Mouse (Mus musculus) mature B cell (primary cell): ENCODE results near the gene Abhd16b.

Source experiments
- in situ Hi-C: fragments of 300-500 bp; cut with MboI; formaldehyde crosslinking; loops from 2 replicates; pipeline ENCODE4 v1.14.3; 2019

The Abhd16b gene

DNA sequence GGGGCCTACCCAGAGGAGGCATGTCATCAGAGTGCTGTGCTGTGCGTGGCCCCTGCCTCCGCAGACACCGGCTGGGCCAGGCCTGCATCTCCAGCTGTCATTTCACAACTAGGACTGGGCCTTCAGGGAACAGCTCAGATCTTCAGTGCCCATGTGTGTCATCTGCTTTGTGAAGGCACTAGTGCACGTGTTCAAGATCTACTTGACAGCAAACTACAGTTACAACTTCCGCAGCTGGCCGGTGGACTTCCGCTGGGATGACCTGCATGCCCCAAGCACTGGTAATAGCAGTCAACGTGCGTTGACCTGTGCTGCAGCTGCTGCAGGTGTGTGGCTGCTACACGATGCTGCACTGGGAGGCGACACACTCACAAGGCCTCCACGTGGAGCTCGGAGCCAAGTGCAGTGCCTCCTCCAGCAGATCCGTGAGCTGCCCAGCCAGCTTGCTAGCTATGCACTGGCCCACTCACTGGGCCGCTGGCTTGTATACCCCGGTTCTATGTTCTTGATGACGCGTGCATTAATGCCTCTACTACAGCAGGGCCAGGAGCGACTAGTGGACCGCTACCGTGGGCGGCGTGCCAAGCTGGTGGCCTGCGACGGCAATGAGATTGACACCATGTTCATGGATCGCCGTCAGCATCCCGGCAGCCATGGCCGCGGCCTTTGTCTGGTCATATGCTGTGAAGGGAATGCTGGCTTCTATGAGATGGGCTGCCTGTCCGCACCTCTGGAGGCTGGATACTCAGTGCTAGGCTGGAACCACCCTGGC lies at the start of gene Abhd16b:
Gene Abhd16b, plus strand, starts transcription at position 51 of the 772 bp plus-strand sequence.
- in situ Hi-C loops, result loop anchor here (10.0 kb wide), 1 partner anchor 99 kb away; no protein-coding TSS in a partner anchor

DNA sequence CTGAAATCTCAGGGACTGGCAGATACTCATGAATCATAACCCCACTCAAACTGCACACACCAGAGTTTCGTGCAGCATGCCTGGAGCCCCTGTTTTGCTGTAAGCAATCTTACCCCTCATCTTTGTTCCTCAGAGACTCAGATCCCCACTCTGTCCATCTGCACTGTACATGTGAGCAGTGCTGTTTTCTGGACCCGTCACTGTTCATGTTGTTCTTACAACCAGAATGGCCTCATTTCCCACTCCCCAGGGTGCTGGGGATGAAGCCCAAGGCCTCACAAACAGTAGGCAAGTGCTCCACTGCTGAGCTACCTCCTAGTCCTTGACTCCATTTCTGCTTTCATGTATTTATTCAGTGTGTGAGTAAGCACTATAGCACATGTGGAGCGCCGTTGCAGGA lies 40.8 kb upstream of the Abhd16b start:
- in situ Hi-C loops, result no loop called here

DNA sequence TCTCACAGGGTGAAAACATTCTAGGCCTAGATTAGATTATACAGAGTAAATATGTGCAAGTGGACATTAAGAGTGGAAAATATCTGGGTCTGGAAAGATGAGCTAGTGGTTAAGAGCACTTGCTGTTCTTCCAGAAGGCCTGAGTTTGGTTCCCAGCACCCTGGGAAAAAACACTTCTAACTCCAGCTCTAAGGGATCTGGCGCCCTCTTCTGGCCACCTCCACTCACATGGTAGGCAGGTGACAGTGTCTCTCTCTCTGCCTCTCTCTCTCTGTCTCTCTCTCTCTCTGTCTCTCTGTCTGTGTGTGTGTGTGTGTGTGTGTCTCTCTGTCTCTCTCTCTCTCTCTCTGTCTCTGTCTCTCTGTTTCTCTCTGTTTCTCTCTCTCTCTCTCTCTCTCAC lies 39.7 kb upstream of the Abhd16b start:
- in situ Hi-C loops, result no loop called here

DNA sequence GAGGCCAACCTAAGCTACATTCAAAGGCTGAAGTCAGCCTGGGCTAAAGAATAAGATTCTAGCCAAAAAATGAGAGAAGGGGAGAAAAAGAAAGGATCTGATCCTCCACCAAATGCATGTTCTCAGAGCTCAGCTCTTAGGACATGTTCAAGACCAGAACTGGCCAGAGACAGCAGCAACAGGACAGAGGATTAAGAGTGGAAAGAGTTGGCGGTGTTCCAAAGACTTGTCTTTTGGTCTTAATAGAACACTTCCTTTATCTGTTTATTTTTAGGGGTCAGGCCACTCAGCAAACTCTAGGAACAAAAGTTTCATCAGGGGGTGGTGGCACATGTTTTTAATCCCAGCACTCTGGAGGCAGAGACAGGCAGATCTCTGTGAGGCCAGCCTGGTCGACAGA lies 37.1 kb upstream of the Abhd16b start:
- in situ Hi-C loops, result no loop called here

DNA sequence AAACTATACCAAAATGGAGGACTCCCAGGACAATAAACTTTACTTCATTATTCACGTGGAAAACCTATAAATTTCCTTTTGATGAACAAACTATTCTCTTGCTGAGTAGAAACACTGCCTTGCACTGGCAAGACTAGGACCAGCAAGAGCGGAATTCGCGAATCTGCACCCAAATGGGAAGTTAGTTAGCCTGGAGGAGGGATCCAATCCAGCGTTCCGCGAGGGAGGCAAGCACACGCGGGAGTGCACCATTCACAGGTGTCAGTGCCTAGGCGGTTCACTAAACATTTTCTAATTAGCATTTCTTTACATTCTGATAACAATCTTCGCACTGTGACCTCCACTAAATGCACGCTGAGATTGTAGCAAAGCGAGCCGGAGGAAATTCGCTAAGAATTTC lies 35.2 kb upstream of the Abhd16b start:
- in situ Hi-C loops, result no loop called here

DNA sequence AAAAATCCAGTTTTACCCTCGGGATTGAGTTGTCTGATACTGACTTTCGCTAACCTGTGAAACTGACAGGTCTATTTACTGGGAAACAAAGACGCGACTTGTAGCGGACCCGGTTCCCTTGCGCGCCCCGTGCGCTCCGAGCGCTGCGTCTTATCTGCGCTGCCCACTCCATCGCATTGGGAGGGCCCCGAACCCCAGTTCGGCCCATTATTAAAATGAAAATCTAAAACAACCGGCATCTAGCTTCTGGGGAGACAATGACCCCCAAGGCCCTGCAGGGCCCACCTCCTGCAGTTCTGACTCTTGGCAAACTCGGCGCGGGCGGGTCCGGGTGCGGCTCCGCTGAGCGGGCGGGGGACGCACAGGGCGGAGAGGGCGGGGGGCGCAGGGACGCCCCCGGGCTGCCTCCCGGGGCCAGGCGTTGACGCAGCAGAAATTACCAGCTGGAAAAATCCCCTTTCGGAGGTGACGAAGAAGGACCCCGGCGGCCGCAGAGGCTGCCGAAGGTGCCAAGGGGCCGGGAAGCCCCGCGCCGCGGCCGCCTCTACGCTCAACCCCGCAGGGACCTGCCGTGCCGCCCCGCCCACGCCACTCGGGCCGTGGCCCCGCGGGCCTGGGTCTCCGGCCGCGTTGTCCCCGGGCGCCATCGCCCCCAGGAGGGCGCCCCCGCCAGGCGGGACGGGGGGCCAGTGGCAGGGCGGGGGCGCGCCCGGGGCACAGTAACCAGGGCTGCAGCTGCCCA lies 34.4 kb upstream of the Abhd16b start:
- in situ Hi-C loops, result no loop called here

DNA sequence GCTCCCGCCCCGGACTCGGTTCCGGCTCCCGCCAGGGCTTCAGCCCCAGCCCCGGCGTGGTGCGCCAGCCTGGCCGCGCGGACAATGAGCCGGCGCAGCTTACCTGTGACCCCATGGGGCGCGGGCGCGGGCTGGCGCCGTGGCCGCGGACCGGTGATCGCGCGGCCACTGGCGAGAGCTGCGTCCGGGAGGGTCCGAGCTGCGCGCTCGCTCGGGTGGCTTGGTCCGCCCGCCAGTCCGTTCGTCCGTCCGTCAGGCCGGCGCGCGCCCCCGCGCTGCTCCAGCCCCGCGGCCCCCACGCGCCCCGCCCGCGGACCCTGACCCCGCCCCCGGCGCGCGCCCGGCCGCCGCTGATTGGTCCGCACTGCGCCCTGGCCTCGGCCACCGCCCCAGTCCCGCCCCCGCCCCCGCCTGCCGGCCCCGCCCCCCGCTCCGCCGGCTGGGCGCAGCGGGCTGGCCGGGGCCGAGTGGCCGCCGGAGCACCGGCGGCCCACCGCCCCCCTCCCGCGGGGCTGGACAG lies 33.8 kb upstream of the Abhd16b start, which contains the start of gene Zbtb46:
Gene Zbtb46, minus strand, starts transcription at position 274 of the 520 bp plus-strand sequence.
- in situ Hi-C loops, result no loop called here

DNA sequence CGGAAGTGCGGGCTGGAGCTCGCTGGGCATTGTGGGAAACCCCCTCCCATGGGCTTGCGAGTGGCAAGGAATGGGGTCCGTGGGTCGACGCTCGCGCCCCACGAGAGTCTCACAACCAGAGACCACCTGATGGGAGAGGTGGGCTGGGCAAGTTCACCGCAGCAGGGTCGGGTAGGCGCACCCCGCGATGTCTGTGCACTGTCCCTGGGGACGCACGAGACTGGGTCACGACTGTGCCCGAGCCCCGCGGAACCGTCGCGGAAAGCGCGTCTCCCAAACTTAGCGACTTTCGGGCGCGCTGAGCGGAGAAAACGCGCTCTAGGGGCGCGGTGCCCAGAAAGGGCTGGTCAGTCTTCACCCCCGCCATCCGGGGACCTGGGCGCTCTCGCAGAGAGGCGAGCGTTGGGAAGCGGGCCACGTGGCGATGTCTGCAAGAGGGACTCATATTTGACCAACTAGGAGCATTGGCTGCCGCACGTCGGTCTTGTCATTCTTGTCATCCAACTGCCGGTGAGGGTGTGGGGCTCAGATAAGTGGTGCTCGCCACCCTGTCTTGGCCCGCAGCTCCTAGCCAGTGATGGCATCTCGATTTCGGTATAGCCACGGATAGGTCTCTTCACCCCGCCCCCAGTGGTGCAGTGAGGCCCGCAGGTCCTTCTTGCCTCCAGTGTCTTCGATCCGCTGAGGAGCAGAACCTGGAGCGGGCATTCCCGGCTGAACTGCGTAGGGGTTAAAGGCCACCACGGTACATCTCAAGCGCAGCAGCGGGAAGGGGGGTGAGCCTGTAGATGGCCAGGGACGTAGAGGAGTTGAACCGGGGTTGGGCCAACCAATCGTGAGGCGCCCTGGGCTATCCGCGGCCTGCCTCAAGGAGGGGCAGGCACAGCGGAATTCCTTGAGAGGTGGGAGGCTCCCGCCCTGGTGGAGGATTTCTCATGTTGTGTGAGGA lies 33.1 kb upstream of the Abhd16b start:
- in situ Hi-C loops, result no loop called here

DNA sequence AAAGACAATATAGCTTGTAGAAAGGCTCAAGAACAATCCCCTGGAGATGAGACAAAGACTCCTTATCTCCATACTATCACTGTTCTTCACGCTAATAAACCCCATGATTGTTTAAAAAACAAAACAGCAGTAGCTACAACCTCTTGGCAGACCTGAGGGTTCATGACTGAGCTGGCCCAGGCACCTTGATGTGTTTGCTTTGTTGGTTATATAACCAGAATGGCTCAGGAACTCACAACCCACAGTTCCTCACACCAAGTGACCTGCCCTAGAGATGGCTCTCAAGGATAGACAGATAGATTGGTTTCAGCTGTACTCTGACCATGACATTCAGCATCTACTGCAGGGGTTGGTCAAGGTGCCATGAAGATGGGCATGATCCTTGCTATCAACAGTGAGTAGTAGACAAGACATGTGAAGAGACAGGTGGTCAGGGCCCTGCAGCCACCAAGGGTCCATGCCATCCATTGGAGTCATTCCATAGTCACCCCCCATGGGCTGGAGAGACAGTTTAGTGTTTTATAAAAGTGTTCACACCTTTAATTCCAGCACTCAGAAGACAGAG lies 31.4 kb upstream of the Abhd16b start:
- in situ Hi-C loops, result no loop called here

DNA sequence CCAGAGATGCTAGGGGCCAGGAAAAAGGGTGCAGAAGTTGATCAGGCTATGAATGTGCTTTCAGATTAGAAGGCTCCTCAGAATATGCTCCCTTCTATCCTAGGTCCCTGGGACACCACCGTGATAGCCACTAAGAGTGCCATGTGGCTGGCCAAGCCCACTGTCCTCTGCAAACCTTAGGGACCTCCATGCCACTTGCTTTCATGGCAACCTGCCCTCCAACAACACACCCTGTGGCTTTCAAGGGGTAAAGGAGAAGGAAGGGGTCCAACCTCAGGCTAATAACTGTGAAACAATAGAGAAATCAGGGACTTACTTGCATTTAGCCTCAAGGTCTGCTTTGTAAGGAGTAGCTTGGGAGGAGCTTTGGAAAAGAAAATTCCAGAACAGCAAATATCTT lies 30.4 kb upstream of the Abhd16b start:
- in situ Hi-C loops, result no loop called here

DNA sequence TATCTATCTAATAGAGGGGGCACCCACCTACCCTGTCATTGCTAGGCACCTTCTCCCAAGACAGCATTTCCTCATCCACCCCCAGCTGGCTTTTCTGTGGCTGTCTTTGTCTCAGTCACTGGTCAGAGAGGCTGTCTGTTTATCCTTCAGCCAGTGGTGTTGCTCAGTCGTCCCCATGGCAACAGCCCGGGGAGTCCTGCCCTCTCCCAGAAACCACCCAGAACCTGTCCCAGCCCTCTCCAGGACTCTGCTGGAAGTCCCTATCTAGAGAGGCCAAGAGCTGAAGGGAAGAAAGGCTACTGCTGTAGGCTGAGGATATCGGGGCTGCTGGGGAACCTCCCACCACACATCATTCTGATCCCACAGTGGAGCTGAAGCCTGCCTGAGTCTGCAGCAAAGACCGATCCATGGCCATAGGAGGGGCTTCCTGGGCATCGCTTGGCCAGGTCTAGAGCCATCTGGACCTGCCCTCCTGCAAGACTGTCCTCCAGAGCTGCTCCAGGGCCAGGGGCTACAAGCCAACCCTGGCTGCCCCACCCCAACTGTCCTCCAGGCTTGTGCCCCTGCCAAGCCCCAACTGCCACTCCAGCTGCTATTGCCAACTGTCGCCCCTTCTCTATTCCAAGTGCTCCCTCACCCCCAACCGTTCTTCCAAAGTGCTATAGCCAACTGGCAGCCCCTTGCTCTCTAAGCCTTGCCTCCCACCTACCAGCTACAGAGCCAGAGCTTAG lies 29.8 kb upstream of the Abhd16b start:
- in situ Hi-C loops, result no loop called here

DNA sequence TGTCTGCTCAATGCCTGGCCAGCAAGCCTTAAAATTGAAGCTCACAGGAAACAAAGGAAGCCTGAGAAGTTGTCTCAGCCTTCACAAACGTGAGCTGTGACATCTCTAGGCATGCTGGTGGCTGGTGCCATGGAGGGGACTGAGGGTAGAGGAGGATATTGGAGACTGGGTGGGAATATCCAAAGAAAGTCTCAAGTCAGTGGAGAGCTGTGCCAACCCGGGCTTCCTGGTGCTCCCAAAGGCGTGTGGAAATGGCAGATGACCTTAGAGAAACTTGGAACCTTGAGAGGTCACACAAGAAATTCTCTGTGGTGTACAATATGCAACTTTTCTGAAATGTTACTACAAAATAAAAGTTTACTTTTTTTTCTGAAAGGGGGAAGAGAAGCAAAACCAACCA lies 27.6 kb upstream of the Abhd16b start:
- in situ Hi-C loops, result no loop called here

DNA sequence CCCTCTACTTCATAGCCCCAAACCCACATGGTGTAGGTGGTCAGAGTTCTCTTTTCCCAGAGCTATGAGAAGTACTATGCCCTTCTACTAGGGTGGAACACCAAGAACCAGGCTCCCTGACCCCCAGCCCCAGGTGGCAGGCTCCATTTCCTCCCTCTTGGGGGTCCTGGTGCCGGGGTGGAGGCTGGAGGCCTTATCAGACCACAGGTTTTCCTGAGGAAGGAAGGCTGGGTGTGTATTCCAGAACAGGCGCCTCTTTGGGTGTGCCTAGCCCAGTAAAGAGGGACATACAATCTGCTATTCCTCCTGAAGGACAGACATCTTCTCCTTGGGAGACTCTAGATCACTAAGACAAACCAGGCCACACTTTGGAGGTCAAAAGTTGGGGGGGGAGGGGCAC lies 22.7 kb upstream of the Abhd16b start:
- in situ Hi-C loops, result no loop called here

DNA sequence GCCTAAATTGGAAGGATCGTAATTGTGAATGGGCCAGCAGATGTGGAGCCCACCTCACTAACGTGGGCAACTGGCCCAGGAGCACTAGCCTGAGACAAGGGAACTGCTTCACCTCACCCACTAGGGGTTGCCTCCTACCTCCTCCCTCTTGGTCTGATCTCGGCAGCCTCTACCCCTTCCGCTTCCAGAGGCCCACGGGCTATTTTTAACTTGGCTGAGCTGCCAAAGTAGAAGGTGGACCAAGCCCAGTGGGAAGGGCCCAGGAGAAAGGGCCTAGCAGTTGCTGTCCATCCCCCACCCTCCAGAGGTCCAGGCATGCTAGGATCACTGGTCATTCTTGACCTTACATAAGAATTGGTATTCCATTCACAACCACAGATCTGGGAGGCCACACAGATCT lies 21.8 kb upstream of the Abhd16b start:
- in situ Hi-C loops, result no loop called here

DNA sequence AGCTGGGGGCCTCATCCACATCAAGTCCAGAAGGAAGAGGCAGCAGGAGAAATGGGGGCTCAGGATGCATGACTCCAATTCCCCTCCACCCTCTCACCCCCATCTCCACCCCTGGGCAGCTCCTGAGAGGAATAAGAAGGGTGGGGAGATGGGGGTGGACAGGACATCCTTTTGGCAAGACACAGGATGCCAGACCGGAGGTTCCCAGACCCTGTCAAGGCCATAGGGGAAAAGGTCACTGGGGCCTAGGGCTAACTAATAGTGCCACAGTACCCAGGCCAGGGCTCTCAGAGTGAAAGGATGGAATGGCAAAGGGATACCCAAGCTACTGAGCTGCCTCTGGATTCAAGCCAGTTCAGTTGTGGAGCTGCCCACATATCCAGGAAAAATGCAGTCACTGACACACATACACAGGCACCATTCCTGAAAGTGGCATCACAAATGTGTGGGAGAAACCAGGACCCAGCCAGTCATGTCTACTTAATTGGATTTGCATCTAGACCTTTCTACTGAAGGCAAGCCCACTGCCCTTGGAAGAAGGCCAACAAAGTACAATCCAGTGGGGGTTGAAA lies 20.7 kb upstream of the Abhd16b start:
- in situ Hi-C loops, result no loop called here

DNA sequence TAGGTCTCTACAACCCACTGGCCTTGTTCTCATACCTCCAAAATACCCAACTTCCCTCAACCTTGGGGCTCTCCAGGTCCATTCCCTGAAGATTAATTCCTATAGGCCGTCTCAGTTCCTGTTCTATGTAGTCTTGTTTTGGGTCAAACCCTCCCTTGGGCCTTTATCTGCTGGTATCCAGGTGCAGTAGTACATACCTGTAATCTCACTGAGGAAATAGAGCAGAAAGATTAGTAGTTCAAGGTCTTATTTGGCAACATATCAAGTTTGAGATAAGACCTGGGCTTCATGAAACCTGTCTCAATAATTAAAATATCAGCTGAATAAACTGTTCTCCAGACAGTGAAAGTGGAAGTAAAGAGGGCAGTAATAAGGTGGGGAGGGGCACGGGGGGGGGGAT lies 9.9 kb upstream of the Abhd16b start:
- in situ Hi-C loops, result no loop called here

DNA sequence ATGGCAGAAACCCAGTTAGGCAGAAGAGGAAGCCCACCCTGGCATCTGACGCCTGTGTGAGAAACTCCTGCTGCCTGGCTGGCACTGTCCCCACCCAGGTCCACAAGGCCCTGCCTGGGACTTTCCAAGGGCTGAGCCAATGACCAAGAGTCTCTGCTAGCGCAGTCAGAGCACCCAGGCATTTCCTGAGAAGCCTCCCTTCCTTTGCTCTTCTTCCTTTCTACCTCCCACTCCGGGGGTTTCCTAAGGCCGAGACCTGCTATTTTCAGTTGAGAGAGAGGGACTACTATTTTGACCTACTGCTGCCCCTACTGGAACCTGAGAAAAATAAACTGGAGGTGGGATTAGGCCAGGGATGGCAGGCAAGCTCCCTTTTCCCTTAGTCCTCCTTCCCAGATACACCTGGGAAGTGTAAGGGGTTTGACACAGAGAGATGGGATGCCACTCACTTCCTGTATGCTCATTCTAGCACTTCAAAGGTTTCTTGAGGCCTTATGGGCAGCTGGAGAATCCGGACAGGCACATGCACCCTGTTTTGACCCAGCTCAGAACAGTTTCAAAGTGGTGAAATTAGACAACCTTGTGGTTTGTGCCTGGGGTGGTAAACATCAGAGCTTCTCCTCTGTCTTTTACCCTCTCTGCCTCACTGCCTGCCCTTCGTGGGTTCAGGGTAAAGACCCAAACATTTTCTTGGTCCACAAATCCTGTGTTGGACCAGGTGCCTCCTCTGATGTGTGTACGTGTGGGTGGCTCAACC lies 9.3 kb upstream of the Abhd16b start:
- in situ Hi-C loops, result no loop called here

DNA sequence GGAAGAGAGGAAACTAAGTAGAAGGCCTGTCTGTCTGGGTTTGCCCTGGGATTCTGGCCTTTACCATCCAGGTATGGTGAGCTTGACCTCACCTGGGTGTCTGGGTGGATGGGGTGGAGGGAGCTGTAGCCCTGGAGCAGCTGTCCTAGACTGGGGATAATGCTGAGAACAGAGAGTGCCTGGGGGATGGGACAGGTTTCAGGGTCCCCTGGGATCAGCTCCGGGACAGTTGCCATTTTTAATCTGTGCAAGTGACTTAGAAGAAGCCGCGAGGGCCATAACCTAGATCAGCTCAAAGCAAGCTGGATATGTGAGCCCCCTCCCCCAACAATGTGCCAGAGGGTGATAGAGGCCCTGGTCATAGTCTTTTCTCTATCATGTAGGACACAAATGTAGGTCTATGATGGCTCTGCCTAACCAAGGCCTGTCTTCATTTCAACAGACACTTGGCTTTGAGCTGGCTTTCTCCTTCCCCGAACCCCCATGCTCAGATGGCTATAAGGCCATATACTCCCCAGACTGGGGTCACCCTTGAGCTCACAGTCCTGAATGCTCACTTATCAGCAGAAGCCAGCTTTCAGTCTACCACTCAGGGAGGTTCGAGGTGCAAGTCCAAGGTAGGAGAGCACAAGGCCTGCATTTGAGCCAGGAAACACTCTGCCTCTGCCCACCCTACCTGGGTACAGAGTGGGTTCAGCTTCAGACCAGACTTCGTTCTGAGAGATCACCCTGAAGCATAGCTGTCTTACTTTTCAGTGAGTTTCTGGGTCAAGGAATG lies 8.4 kb upstream of the Abhd16b start:
- in situ Hi-C loops, result no loop called here

DNA sequence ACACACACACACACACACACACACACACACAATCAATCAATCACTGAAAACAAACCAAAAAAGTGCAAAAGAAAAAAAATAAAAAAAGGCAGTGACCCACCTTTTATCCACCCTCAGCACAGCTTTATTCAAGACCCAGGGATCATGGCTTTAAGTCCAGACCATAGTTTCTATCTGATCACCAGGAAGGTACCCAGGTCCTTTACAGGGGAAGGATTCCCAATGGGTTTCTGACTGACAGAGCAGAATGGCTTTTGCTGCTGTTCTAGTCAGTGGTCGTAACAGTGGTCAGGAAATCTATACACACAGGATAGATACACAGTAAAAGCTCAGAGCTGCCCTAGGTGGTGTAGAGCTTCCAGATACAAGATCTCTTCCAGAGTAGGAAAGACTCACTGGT lies 7.3 kb upstream of the Abhd16b start:
- in situ Hi-C loops, result no loop called here
